Mouse (Mus musculus) left cerebral cortex, adult 9 months (tissue): ENCODE data around the gene Tmed9.
A peak's percentile ranks its signal among the peaks of the same experiment; 100 is the strongest.
"Not testable (repeated sequence)": the region's sequence is repeated elsewhere in the genome, so short reads cannot be mapped to it uniquely, and the experiment has no call there.

Experiments
- DNase-seq, 2 experiments: peaks; one replicate each; pipeline ENCODE4 v3.0.0; 2022; ENCODE audit warnings: low spot score in 2 of 2

Gene Tmed9

GRCm38 (mm10) chr13:55606899-55607623 lies 33.5 kb downstream of the Tmed9 start:
- DNase-seq: peak in 1 of 2 experiments; percentile 34

- no peak for DNase-seq
Measured at GRCm38 (mm10) chr13:55607624-55608006, 34.1 kb downstream of the Tmed9 start.

GRCm38 (mm10) chr13:55611996-55612395 lies 38.5 kb downstream of the Tmed9 start:
- no peak for DNase-seq

GRCm38 (mm10) chr13:55613471-55613870 lies 39.9 kb downstream of the Tmed9 start:
- DNase-seq: no peak

GRCm38 (mm10) chr13:55619328-55619727 lies 45.8 kb downstream of the Tmed9 start:
- DNase-seq: no peak

GRCm38 (mm10) chr13:55620275-55620674 lies 46.7 kb downstream of the Tmed9 start:
- DNase-seq: no peak

- DNase-seq: not testable (repeated sequence)
Measured at GRCm38 (mm10) chr13:55622156-55622648, 48.7 kb downstream of the Tmed9 start.

GRCm38 (mm10) chr13:55622649-55623541 lies 49.4 kb downstream of the Tmed9 start, which contains the start of gene Caml:
Caml (plus strand) TSS chr13:55623005.
- DNase-seq: peak; percentile 67 to 88

- peak in 1 of 2 experiments; percentile 81 for DNase-seq
Measured at GRCm38 (mm10) chr13:55634639-55635127, 61.2 kb downstream of the Tmed9 start, which contains the start of gene Ddx46. Ddx46 (plus strand) TSS chr13:55635027.

GRCm38 (mm10) chr13:55635146-55635571 lies 61.6 kb downstream of the Tmed9 start:
- DNase-seq: no peak

- no peak for DNase-seq
Measured at GRCm38 (mm10) chr13:55636185-55636983, 62.9 kb downstream of the Tmed9 start.

GRCm38 (mm10) chr13:55640480-55640879 lies 66.9 kb downstream of the Tmed9 start:
- peak in 1 of 2 experiments; percentile 80 for DNase-seq

- no peak for DNase-seq
Measured at GRCm38 (mm10) chr13:55644525-55644924, 71.0 kb downstream of the Tmed9 start.
